Mouse (Mus musculus): Measurements from ENCODE around the gene Rps11. TPM values are rescaled to one million over a fixed set of nuclear protein-coding genes. Genes with fewer than 3 reads are reported as not detected.

Gene Rps11
- total and polyA plus RNA-seq, 3 experiments = 186 to 613 (median 534) TPM

- intact Hi-C loops (cut with DNase I) = loop anchor here (1.0 to 5.0 kb wide), 2 partner anchors 35 to 134 kb away; no protein-coding TSS in a partner anchor
- no peaks in the 10 kb centered on the region for H3K79me2 ChIP-seq (replicated peaks; ENCODE audit: control insufficient read depth, insufficient read depth, low read length)
- no peak for DNase-seq
- H3K9ac ChIP-seq (ENCODE audit: low read depth, low read length) = no peak overlapping the region
- no peaks in the 10 kb centered on the region for H3K36me3 ChIP-seq (ENCODE audit: control insufficient read depth, insufficient read depth, low read length)
- TF ChIP-seq POLR2A (IDR thresholded peaks at IDR 0.05; ENCODE audit: insufficient read depth, low read depth, low read length) = no peak
- no peak overlapping the region for H3K4me3 ChIP-seq
- 79% methylated on average over 9 of the region's 9 CpGs for WGBS
- peaks cover 2% of the 10 kb centered on the region for H3K4me1 ChIP-seq (ENCODE audit: control insufficient read depth, insufficient read depth, low read length)
- peaks cover 3% of the 10 kb centered on the region; the same call in 1 of the 2 replicates for H3K27me3 ChIP-seq (ENCODE audit: control insufficient read depth, insufficient read depth, low read length)
- H3K27ac ChIP-seq = no peak overlapping the region
Observed at GRCm38 (mm10) chr7:45162996-45163615, 38.9 kb upstream of the Rps11 start.

DNA sequence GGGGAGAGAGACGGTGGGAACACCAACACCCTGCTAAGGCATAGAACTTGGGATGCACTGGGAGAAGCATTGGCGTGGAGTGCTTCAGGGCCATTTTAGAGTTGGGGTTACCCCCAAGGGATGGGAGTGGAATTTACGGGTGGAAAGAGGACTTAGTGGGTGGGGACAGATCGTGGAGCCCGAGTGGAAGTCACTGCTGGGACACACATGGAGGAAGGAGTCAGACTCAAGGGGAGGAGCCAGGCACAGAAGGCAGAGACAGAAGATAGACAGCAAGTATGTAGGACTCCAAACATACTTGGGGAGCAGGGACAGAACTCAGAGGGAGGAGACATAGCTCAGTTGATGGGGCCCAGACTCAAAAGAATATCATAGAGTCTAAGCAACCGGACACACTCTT is 38.3 kb upstream of the Rps11 start:
- Histone ChIP-seq H3K36me3 (ENCODE audit: control insufficient read depth, insufficient read depth, low read length) (no peaks in the 10 kb centered on the region), H3K4me1 (ENCODE audit: control insufficient read depth, insufficient read depth, low read length) (peaks cover 2% of the 10 kb centered on the region), H3K27ac (no peak overlapping the region), H3K4me3 (peak overlapping the region; percentile 42), H3K27me3 (ENCODE audit: control insufficient read depth, insufficient read depth, low read length) (peaks cover 3% of the 10 kb centered on the region; the same call in 1 of the 2 replicates), H3K9ac (ENCODE audit: low read depth, low read length) (no peak overlapping the region), H3K79me2 (replicated peaks; ENCODE audit: control insufficient read depth, insufficient read depth, low read length) (no peaks in the 10 kb centered on the region)
- TF ChIP-seq POLR2A (IDR thresholded peaks at IDR 0.05; ENCODE audit: insufficient read depth, low read depth, low read length) = no peak
- TF ChIP-seq EP300 (IDR thresholded peaks at IDR 0.05; ENCODE audit: insufficient read depth, low read depth, low read length) = no peak
- DNase-seq = no peak
- WGBS = 21% methylated on average over 6 of the region's 6 CpGs
- intact Hi-C loops (cut with DNase I) = loop anchor here (1.0 to 5.0 kb wide), 2 partner anchors 36 to 135 kb away; no protein-coding TSS in a partner anchor

DNA sequence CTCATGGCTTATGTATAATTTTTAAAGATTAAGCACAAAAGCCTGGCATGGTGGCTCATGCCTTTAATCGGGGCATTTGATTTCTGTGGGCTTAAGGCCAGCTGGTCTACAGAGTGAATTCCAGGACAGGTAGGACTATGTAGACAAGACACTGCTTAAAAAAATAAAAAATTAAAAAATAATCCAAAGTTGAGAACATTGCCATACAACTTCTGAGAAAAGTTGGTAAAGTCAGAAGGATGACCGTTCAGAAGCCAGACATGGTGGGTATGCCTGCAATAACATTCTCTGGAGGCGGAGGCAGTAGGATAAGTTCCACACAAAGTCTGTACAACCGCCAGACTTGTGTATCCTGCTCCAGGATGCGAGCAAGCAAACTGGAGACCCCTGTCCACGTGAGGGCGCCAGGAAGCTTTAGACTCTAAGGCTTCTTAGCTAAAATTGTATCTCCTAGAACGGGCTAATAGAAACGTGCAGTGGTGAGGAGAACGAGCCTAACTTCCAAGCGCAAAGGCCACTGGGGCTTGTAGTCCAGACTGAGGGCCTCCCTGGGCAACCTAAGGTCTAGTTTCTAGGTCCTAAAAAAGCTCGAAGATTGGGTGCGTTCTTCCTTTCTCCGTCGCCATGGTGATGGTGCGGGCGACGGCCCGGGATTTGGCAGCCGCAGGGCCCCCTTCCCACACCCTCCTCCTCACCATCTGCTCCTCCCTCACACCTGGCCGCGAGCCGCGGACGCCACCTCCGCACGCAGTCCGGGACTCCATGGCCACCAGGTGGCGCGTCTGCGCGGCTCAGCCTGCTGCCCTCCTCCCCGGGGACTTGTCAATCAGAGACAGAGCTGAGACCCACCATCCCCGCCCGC is 37.6 kb upstream of the Rps11 start:
- peaks cover 2% of the 10 kb centered on the region for H3K4me1 ChIP-seq (ENCODE audit: control insufficient read depth, insufficient read depth, low read length)
- peak; percentile 90 to 93 for DNase-seq
- peak overlapping the region; percentile 42 for H3K4me3 ChIP-seq
- WGBS = 4% methylated on average over 35 of the region's 35 CpGs
- peak; percentile 81 for TF ChIP-seq CTCF (IDR thresholded peaks at IDR 0.05)
- TF ChIP-seq EP300 (IDR thresholded peaks at IDR 0.05; ENCODE audit: insufficient read depth, low read depth, low read length) = 0 out of 2 replicates have a peak, but pooled peaks have one; percentile 43
- no peak; the same call in 1 of the 2 replicates for TF ChIP-seq POLR2A (IDR thresholded peaks at IDR 0.05; ENCODE audit: insufficient read depth, low read depth, low read length)
- no peaks in the 10 kb centered on the region for H3K36me3 ChIP-seq (ENCODE audit: control insufficient read depth, insufficient read depth, low read length)
- H3K79me2 ChIP-seq (replicated peaks; ENCODE audit: control insufficient read depth, insufficient read depth, low read length) = no peaks in the 10 kb centered on the region
- no peak overlapping the region for H3K27ac ChIP-seq
- intact Hi-C loops (cut with DNase I) = loop anchor here (1.0 to 5.0 kb wide), 2 partner anchors 36 to 135 kb away; no protein-coding TSS in a partner anchor
- 0 out of 2 replicates have a peak overlapping the region, but pooled peaks have one; percentile 22 for H3K9ac ChIP-seq (ENCODE audit: low read depth, low read length)
- peaks cover 3% of the 10 kb centered on the region; the same call in 1 of the 2 replicates for H3K27me3 ChIP-seq (ENCODE audit: control insufficient read depth, insufficient read depth, low read length)

DNA sequence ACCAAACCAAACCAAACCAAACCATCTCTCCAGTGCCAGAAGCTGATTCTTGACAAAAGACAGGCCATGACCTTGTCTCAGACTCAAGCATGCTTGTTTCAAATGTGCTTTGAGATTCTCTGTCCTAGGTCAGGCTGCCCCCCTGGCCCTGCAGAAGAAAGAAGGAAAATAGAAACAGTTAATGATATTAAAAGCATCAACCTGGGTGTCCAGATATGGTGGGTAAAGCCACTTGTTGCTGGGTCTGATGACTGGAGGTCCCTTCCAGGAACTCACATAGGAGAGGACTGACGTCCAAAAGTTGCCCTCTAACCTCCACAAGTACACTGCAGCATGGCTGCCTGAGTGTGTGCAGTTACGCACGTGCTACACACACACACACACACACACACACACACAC is 36.6 kb upstream of the Rps11 start:
- Histone ChIP-seq H3K4me3 (no peak overlapping the region), H3K27ac (no peak overlapping the region), H3K27me3 (ENCODE audit: control insufficient read depth, insufficient read depth, low read length) (peaks cover 3% of the 10 kb centered on the region; the same call in 1 of the 2 replicates), H3K9ac (ENCODE audit: low read depth, low read length) (no peak overlapping the region), H3K36me3 (ENCODE audit: control insufficient read depth, insufficient read depth, low read length) (no peaks in the 10 kb centered on the region), H3K4me1 (ENCODE audit: control insufficient read depth, insufficient read depth, low read length) (peaks cover 2% of the 10 kb centered on the region), H3K79me2 (replicated peaks; ENCODE audit: control insufficient read depth, insufficient read depth, low read length) (no peaks in the 10 kb centered on the region)
- 89% methylated on average over 3 of the region's 3 CpGs for WGBS
- DNase-seq = no peak
- TF ChIP-seq EP300 (IDR thresholded peaks at IDR 0.05; ENCODE audit: insufficient read depth, low read depth, low read length) = no peak
- TF ChIP-seq POLR2A (IDR thresholded peaks at IDR 0.05; ENCODE audit: insufficient read depth, low read depth, low read length) = no peak
- TF ChIP-seq CTCF (IDR thresholded peaks at IDR 0.05) = no peak
- intact Hi-C loops (cut with DNase I) = loop anchor here (5.0 kb wide), 1 partner anchor 136 kb away; no protein-coding TSS in a partner anchor

- Histone ChIP-seq H3K79me2 (replicated peaks; ENCODE audit: control insufficient read depth, insufficient read depth, low read length) (no peaks in the 10 kb centered on the region), H3K4me1 (ENCODE audit: control insufficient read depth, insufficient read depth, low read length) (peaks cover 2% of the 10 kb centered on the region), H3K36me3 (ENCODE audit: control insufficient read depth, insufficient read depth, low read length) (no peaks in the 10 kb centered on the region), H3K4me3 (no peak overlapping the region), H3K27ac (no peak overlapping the region), H3K9ac (ENCODE audit: low read depth, low read length) (no peak overlapping the region), H3K27me3 (ENCODE audit: control insufficient read depth, insufficient read depth, low read length) (peaks cover 3% of the 10 kb centered on the region; the same call in 1 of the 2 replicates)
- WGBS = 89% methylated on average over 6 of the region's 6 CpGs
- no peak for TF ChIP-seq POLR2A (IDR thresholded peaks at IDR 0.05; ENCODE audit: insufficient read depth, low read depth, low read length)
- no peak for TF ChIP-seq EP300 (IDR thresholded peaks at IDR 0.05; ENCODE audit: insufficient read depth, low read depth, low read length)
- TF ChIP-seq CTCF (IDR thresholded peaks at IDR 0.05) = no peak
- intact Hi-C loops (cut with DNase I) = loop anchor here (5.0 kb wide), 1 partner anchor 137 kb away; no protein-coding TSS in a partner anchor
- DNase-seq = no peak
Observed at GRCm38 (mm10) chr7:45160316-45160800, 36.1 kb upstream of the Rps11 start.
